Mouse (Mus musculus): ENCODE measurements at regions not wholly inside any gene's neighbourhood (a gene's known extent, or its start where the extent isn't known, plus 50 kb on each side); places are given as distances from the start of the nearest gene placed in this dataset.

GRCm38 (mm10) chr1:91742031-91742430 is 59.2 kb upstream of the Twist2 start:
- Histone ChIP-seq H3K27ac (no peak overlapping the region), H3K36me3 (replicated peaks; ENCODE audit: control insufficient read depth, insufficient read depth) (no peaks in the 10 kb centered on the region), H3K4me1 (replicated peaks; ENCODE audit: control insufficient read depth, insufficient read depth, low read length) (no peaks in the 10 kb centered on the region), H3K4me3 (replicated peaks; ENCODE audit: low read length) (no peak overlapping the region), H3K9ac (no peak overlapping the region), H3K27me3 (ENCODE audit: control insufficient read depth, insufficient read depth, low read length) (no peaks in the 10 kb centered on the region), H3K4me2 (replicated peaks) (no peak overlapping the region), H3K9me3 (ENCODE audit: control insufficient read depth, low read length) (no peaks in the 10 kb centered on the region)
- DNase-seq (ENCODE audit: low spot score) (no peak), ATAC-seq (ENCODE audit: low FRiP score) (no peak)
- WGBS = 95% methylated on average over 7 of the region's 7 CpGs

DNA sequence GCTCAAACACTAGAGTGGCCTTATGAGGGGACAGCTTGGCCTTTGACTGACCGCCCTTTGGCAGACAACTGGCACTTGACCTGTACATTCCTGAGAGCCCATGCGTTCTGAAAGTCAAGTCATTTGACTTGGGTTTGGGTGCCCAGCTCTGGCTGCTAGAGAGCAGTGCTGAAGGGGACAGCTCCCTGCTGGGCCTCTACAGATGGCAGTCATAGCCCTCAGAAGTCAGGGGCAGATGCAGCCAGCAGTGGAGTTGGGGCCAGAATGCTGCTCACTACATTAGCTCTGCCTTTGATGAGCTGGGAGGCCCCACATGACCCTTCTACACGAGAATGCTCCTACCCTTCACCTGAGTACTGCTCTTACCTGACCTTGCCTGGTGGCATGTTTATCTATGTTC is 58.3 kb upstream of the Twist2 start:
- Histone ChIP-seq H3K27me3 (ENCODE audit: control insufficient read depth, insufficient read depth, low read length) (no peaks in the 10 kb centered on the region), H3K4me2 (replicated peaks) (no peak overlapping the region), H3K27ac (no peak overlapping the region), H3K4me3 (replicated peaks; ENCODE audit: low read length) (no peak overlapping the region), H3K36me3 (replicated peaks; ENCODE audit: control insufficient read depth, insufficient read depth) (no peaks in the 10 kb centered on the region), H3K4me1 (replicated peaks; ENCODE audit: control insufficient read depth, insufficient read depth, low read length) (no peaks in the 10 kb centered on the region; the same call in 1 of the 2 replicates), H3K9ac (no peak overlapping the region), H3K9me3 (ENCODE audit: control insufficient read depth, low read length) (no peaks in the 10 kb centered on the region)
- WGBS = 75% methylated on average over 3 of the region's 3 CpGs
- no peak for DNase-seq (ENCODE audit: low spot score)
- no peak for ATAC-seq (ENCODE audit: low FRiP score)

- no peaks in the 10 kb centered on the region for H3K9me3 ChIP-seq (ENCODE audit: control insufficient read depth, low read length)
- H3K27ac ChIP-seq = no peak overlapping the region
- H3K27me3 ChIP-seq (ENCODE audit: control insufficient read depth, insufficient read depth, low read length) = no peaks in the 10 kb centered on the region
- H3K4me1 ChIP-seq (replicated peaks; ENCODE audit: control insufficient read depth, insufficient read depth, low read length) = no peaks in the 10 kb centered on the region; the same call in 1 of the 2 replicates
- H3K4me3 ChIP-seq (replicated peaks; ENCODE audit: low read length) = no peak overlapping the region
- DNase-seq (ENCODE audit: low spot score) (no peak), ATAC-seq (ENCODE audit: low FRiP score) (no peak)
- no peak overlapping the region for H3K4me2 ChIP-seq (replicated peaks)
- 96% methylated on average over 3 of the region's 3 CpGs for WGBS
- H3K36me3 ChIP-seq (replicated peaks; ENCODE audit: control insufficient read depth, insufficient read depth) = no peaks in the 10 kb centered on the region
- no peak overlapping the region for H3K9ac ChIP-seq
Measured at GRCm38 (mm10) chr1:91744076-91744475, 57.2 kb upstream of the Twist2 start.

DNA sequence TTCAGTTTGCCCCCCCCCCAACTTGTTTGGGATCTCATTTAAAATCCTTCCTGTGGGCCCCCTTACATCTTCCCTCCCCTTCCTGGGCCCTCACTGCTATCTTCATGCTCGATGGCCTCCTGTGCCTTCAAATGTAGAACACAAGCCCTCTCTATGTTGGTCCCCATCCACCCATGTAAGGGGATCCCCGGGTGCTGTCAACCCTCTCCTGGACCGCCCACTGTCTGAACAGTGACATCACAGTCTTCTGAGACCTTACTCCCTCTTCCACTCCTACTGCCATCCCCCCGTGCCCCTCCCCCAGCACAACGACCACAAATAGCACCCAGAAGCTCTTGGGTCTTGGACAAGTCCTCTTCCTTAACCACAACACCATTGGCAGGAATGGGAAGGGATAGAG is 56.6 kb upstream of the Twist2 start:
- H3K27ac ChIP-seq = no peak overlapping the region
- no peaks in the 10 kb centered on the region for H3K36me3 ChIP-seq (replicated peaks; ENCODE audit: control insufficient read depth, insufficient read depth)
- H3K4me2 ChIP-seq (replicated peaks) = no peak overlapping the region
- no peak overlapping the region for H3K9ac ChIP-seq
- no peaks in the 10 kb centered on the region for H3K27me3 ChIP-seq (ENCODE audit: control insufficient read depth, insufficient read depth, low read length)
- no peaks in the 10 kb centered on the region for H3K9me3 ChIP-seq (ENCODE audit: control insufficient read depth, low read length)
- WGBS = 91% methylated on average over 5 of the region's 5 CpGs
- H3K4me1 ChIP-seq (replicated peaks; ENCODE audit: control insufficient read depth, insufficient read depth, low read length) = no peaks in the 10 kb centered on the region; the same call in 1 of the 2 replicates
- ATAC-seq (ENCODE audit: low FRiP score) (no peak), DNase-seq (ENCODE audit: low spot score) (no peak)
- H3K4me3 ChIP-seq (replicated peaks; ENCODE audit: low read length) = no peak overlapping the region

- ATAC-seq (ENCODE audit: low FRiP score) (0 out of 2 replicates have a peak, but pooled peaks have one; percentile 24), DNase-seq (ENCODE audit: low spot score) (peak; percentile 66)
- H3K27me3 ChIP-seq (ENCODE audit: control insufficient read depth, insufficient read depth, low read length) = no peaks in the 10 kb centered on the region
- H3K36me3 ChIP-seq (replicated peaks; ENCODE audit: control insufficient read depth, insufficient read depth) = no peaks in the 10 kb centered on the region
- H3K9ac ChIP-seq = no peak overlapping the region
- no peaks in the 10 kb centered on the region for H3K9me3 ChIP-seq (ENCODE audit: control insufficient read depth, low read length)
- WGBS = 12% methylated on average over 11 of the region's 11 CpGs
- no peaks in the 10 kb centered on the region; the same call in 1 of the 2 replicates for H3K4me1 ChIP-seq (replicated peaks; ENCODE audit: control insufficient read depth, insufficient read depth, low read length)
- no peak overlapping the region for H3K4me3 ChIP-seq (replicated peaks; ENCODE audit: low read length)
- 0 out of 2 replicates have a peak overlapping the region, but pooled peaks have one; percentile 6 for H3K4me2 ChIP-seq (replicated peaks)
- no peak overlapping the region for H3K27ac ChIP-seq
Measured at GRCm38 (mm10) chr1:91747583-91747982, 53.7 kb upstream of the Twist2 start.

All from hindbrain, embryonic 14.5 days (tissue).